8 mouse cellular contexts compared by ENCODE assay signal in genomic region chr1:130371895-130372528, GRCm38 (mm10). TPM values are rescaled to one million over a fixed set of nuclear protein-coding genes. Genes with fewer than 3 reads are reported as not detected.
DNase-seq lines count a peak whose midpoint lies in the region; ATAC-seq and TF ChIP-seq lines count a peak whose summit lies in the region.

No protein-coding gene starts in this region.

- H3K4me2 ChIP-seq in embryonic facial prominence, embryonic 11.5 days (ENCODE audit: low read depth, low read length): no peak overlapping the region
- H3K4me2 ChIP-seq in hindbrain, embryonic 13.5 days: no peak overlapping the region

- no peak overlapping the region for H3K27ac ChIP-seq in thymus, adult 2 months (ENCODE audit: control insufficient read depth, insufficient read depth, low read length)
- H3K27ac ChIP-seq in embryonic facial prominence, embryonic 11.5 days (replicated peaks; ENCODE audit: low read depth, low read length): no peak overlapping the region
- no peak overlapping the region for H3K27ac ChIP-seq in hindbrain, embryonic 13.5 days

- peak; percentile 28 for DNase-seq in thymus, adult 2 months
- no peak for DNase-seq in thymus, postnatal 36 days
- DNase-seq in adrenal gland, postnatal 25 days: peak; percentile 21
- peak; percentile 81 for DNase-seq in embryonic facial prominence, embryonic 11.5 days (ENCODE audit: low spot score)
- DNase-seq in layer of hippocampus, postnatal 14 days (ENCODE audit: low spot score in 2 of 2): peak; percentile 33 to 77
- peak; percentile 82 for DNase-seq in mesoderm, embryonic 11.5 days (ENCODE audit: low read depth, low spot score)
- peak; percentile 27 for DNase-seq in thymus, postnatal 14 days

- ATAC-seq in embryonic facial prominence, embryonic 11.5 days (replicated peaks; ENCODE audit: insufficient number of reproducible peaks, low FRiP score, low TSS enrichment, low read depth): no peak
- ATAC-seq in hindbrain, embryonic 13.5 days (ENCODE audit: low FRiP score): 0 out of 2 replicates have a peak, but pooled peaks have one; percentile 74

- no peak overlapping the region for H3K9ac ChIP-seq in embryonic facial prominence, embryonic 11.5 days (replicated peaks; ENCODE audit: low read length)
- no peak overlapping the region for H3K9ac ChIP-seq in hindbrain, embryonic 13.5 days

- TF ChIP-seq POLR2A in thymus, adult 2 months (IDR thresholded peaks at IDR 0.05; ENCODE audit: control insufficient read depth, extremely low read depth, insufficient read depth, low read length, poor library complexity): no peak

- H3K4me3 ChIP-seq in thymus, adult 2 months (ENCODE audit: control insufficient read depth, insufficient read depth, low read length): no peak overlapping the region
- no peak overlapping the region for H3K4me3 ChIP-seq in embryonic facial prominence, embryonic 11.5 days (ENCODE audit: low read depth, low read length)
- no peak overlapping the region for H3K4me3 ChIP-seq in hindbrain, embryonic 13.5 days

- no peaks in the 10 kb centered on the region for H3K4me1 ChIP-seq in thymus, adult 2 months (replicated peaks; ENCODE audit: control insufficient read depth, insufficient read depth, low read length)
- no peaks in the 10 kb centered on the region for H3K4me1 ChIP-seq in embryonic facial prominence, embryonic 11.5 days (ENCODE audit: control insufficient read depth, insufficient read depth, low read length)
- no peaks in the 10 kb centered on the region for H3K4me1 ChIP-seq in hindbrain, embryonic 13.5 days (replicated peaks)

- no peak for TF ChIP-seq CTCF in thymus, adult 2 months (IDR thresholded peaks at IDR 0.05; ENCODE audit: borderline replicate concordance, control insufficient read depth, extremely low read depth, insufficient read depth, low read length, poor library complexity)

- H3K9me3 ChIP-seq in embryonic facial prominence, embryonic 11.5 days (replicated peaks; ENCODE audit: control insufficient read depth, low read length): no peaks in the 10 kb centered on the region
- H3K9me3 ChIP-seq in hindbrain, embryonic 13.5 days: no peaks in the 10 kb centered on the region

- no peaks in the 10 kb centered on the region for H3K27me3 ChIP-seq in thymus, adult 2 months (ENCODE audit: control insufficient read depth, insufficient read depth, low read length)
- no peaks in the 10 kb centered on the region for H3K27me3 ChIP-seq in embryonic facial prominence, embryonic 11.5 days (ENCODE audit: control insufficient read depth, insufficient read depth, low read length)
- no peaks in the 10 kb centered on the region for H3K27me3 ChIP-seq in hindbrain, embryonic 13.5 days

- 39% methylated on average over 7 of the region's 7 CpGs for WGBS in thymus, adult 2 months
- WGBS in embryonic facial prominence, embryonic 11.5 days: 38% methylated on average over 7 of the region's 7 CpGs
- 42% methylated on average over 7 of the region's 7 CpGs for WGBS in hindbrain, embryonic 13.5 days

- H3K36me3 ChIP-seq in thymus, adult 2 months (ENCODE audit: control insufficient read depth, insufficient read depth, low read length): no peaks in the 10 kb centered on the region
- H3K36me3 ChIP-seq in embryonic facial prominence, embryonic 11.5 days (replicated peaks; ENCODE audit: control insufficient read depth, insufficient read depth, low read depth, low read length): no peaks in the 10 kb centered on the region
- no peaks in the 10 kb centered on the region for H3K36me3 ChIP-seq in hindbrain, embryonic 13.5 days

RNA-seq across cellular contexts. Expression of gene Cd55b, which starts 50.8 kb away (rescaled TPM):
- polyA plus RNA-seq in thymus, adult 2 months (2012; rRNA removed): not detected in 2 replicates
- total RNA-seq in adrenal gland, postnatal 25 days (2021): not detected in 2 replicates
- not detected in 2 replicates for polyA plus RNA-seq in embryonic facial prominence, embryonic 11.5 days (2014; fragmentation: Nextera tagmentation; extraction: Ambion mirVana)
- polyA plus RNA-seq in hindbrain, embryonic 13.5 days (2015; fragmentation: Nextera tagmentation; extraction: Ambion mirVana): not detected in 2 replicates
- under 1 TPM in 1 of 2 experiments, not detected in 1; 0.93 TPM for total RNA-seq in layer of hippocampus, postnatal 14 days (2021)

Comparison
In these comparisons a context has a peak if more than half of its experiments do, and no peak if none do; other contexts are left out.
1. DNase-seq: peak in thymus, adult 2 months (single experiment), adrenal gland, postnatal 25 days (single experiment), embryonic facial prominence, embryonic 11.5 days (single experiment), layer of hippocampus, postnatal 14 days (2 of 2), mesoderm, embryonic 11.5 days (single experiment) and thymus, postnatal 14 days (single experiment); none in thymus, postnatal 36 days (0 of 2).